Mouse (Mus musculus): Measurements from ENCODE around the gene Vmn2r100.

Gene Vmn2r100

GRCm38 (mm10) chr17:19504432-19504831 is at the start of gene Vmn2r100:
TSS of gene Vmn2r100 (plus strand) at chr17:19504732.
- no peak for DNase-seq (ENCODE audit: low spot score in 2 of 2)

GRCm38 (mm10) chr17:19482866-19483265 is 21.7 kb upstream of the Vmn2r100 start:
- no peak for DNase-seq (ENCODE audit: low spot score in 2 of 2)

- DNase-seq (ENCODE audit: low spot score in 2 of 2) = no peak
These were observed 72.4 kb downstream of the Vmn2r100 start, which contains the start of gene Vmn2r101 for GRCm38 (mm10) chr17:19576927-19577326. TSS of gene Vmn2r101 (plus strand) at chr17:19577227.

All from frontal cortex, postnatal 25 days (tissue).